Mouse (Mus musculus) lung, adult 2 months (tissue): ENCODE data around the gene Hsd17b3.

Source experiments
- CTCF ChIP-seq: fragments of 200-500 bp; IDR thresholded peaks from 2 replicates; pipeline ENCODE4 v1.5.1; 2011; ENCODE audit warnings: mild to moderate bottlenecking, low read length, control low read depth; ENCODE audit not compliant: insufficient read depth
- POLR2A ChIP-seq: fragments of 200-500 bp; IDR thresholded peaks from 2 replicates; pipeline ENCODE4 v1.6.1; 2011; ENCODE audit warnings: low read depth, mild to moderate bottlenecking, control low read depth, low read length, borderline replicate concordance; ENCODE audit errors: extremely low read depth

DNA sequence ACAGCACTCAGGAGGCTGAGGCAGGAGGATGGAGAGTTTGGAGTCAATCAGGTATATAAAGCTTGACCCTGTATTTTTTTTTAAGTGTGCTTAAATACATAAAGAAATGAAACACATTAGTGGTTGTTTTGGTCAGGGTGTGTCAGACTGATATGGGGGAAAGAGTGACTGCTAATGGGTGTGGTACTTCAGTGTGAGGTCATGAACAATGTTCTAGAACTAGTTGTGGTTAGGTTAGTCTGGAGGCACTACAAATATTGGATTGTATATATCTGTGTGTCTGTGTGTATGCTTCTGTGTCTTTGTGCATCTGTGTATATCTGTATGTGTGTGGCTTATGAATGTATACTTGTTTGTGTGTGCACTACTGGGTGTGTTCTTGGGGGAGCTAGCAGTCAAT lies 39.5 kb downstream of the Hsd17b3 start:
- no peak for TF ChIP-seq POLR2A
- no peak for TF ChIP-seq CTCF
